Mouse (Mus musculus): ENCODE data around the gene 1700020L24Rik. TPM values are rescaled to one million over a fixed set of nuclear protein-coding genes. Genes with fewer than 3 reads are reported as not detected.

Gene 1700020L24Rik
- total RNA-seq, 2 experiments from 2014 or later: 34.9 to 113 TPM

- peak; percentile 70 for ATAC-seq (replicated peaks; ENCODE audit: poor library complexity, severe bottlenecking)
These were observed 2.9 kb downstream of the 1700020L24Rik start for GRCm38 (mm10) chr11:83440081-83441064.

- no peak for ATAC-seq (replicated peaks; ENCODE audit: poor library complexity, severe bottlenecking)
These were observed 3.8 kb downstream of the 1700020L24Rik start for GRCm38 (mm10) chr11:83441235-83441634.

- peak; percentile 31 for ATAC-seq (replicated peaks; ENCODE audit: poor library complexity, severe bottlenecking)
These were observed 5.3 kb downstream of the 1700020L24Rik start for GRCm38 (mm10) chr11:83442596-83443267.

- ATAC-seq (replicated peaks; ENCODE audit: poor library complexity, severe bottlenecking): no peak
These were observed 6.3 kb downstream of the 1700020L24Rik start for GRCm38 (mm10) chr11:83443824-83444223.

- peak; percentile 31 for ATAC-seq (replicated peaks; ENCODE audit: poor library complexity, severe bottlenecking)
These were observed 7.5 kb downstream of the 1700020L24Rik start for GRCm38 (mm10) chr11:83445001-83445400.

GRCm38 (mm10) chr11:83447612-83448011, 10.1 kb downstream of the 1700020L24Rik start:
- no peak for ATAC-seq (replicated peaks; ENCODE audit: poor library complexity, severe bottlenecking)

- no peak for ATAC-seq (replicated peaks; ENCODE audit: poor library complexity, severe bottlenecking)
These were observed 10.8 kb downstream of the 1700020L24Rik start for GRCm38 (mm10) chr11:83448021-83448926.

- no peak for ATAC-seq (replicated peaks; ENCODE audit: poor library complexity, severe bottlenecking)
These were observed 11.4 kb downstream of the 1700020L24Rik start for GRCm38 (mm10) chr11:83448927-83449236.

- ATAC-seq (replicated peaks; ENCODE audit: poor library complexity, severe bottlenecking): no peak
These were observed 11.8 kb downstream of the 1700020L24Rik start for GRCm38 (mm10) chr11:83449298-83449697.

- no peak for ATAC-seq (replicated peaks; ENCODE audit: poor library complexity, severe bottlenecking)
These were observed 13.1 kb downstream of the 1700020L24Rik start for GRCm38 (mm10) chr11:83450550-83450949.

GRCm38 (mm10) chr11:83451281-83451680, 13.8 kb downstream of the 1700020L24Rik start:
- no peak for ATAC-seq (replicated peaks; ENCODE audit: poor library complexity, severe bottlenecking)

GRCm38 (mm10) chr11:83454548-83454947, 17.1 kb downstream of the 1700020L24Rik start:
- ATAC-seq (replicated peaks; ENCODE audit: poor library complexity, severe bottlenecking): peak; percentile 65

- no peak for ATAC-seq (replicated peaks; ENCODE audit: poor library complexity, severe bottlenecking)
These were observed 18.1 kb downstream of the 1700020L24Rik start for GRCm38 (mm10) chr11:83455608-83456007.

- no peak for ATAC-seq (replicated peaks; ENCODE audit: poor library complexity, severe bottlenecking)
These were observed 19.8 kb downstream of the 1700020L24Rik start for GRCm38 (mm10) chr11:83457257-83457656.

GRCm38 (mm10) chr11:83457912-83458601, 20.6 kb downstream of the 1700020L24Rik start:
- ATAC-seq (replicated peaks; ENCODE audit: poor library complexity, severe bottlenecking): no peak

GRCm38 (mm10) chr11:83461462-83462027, 24.1 kb downstream of the 1700020L24Rik start:
- peak; percentile 71 for ATAC-seq (replicated peaks; ENCODE audit: poor library complexity, severe bottlenecking)

GRCm38 (mm10) chr11:83462711-83463244, 25.3 kb downstream of the 1700020L24Rik start, which contains the start of gene Mmp28:
Mmp28 (minus strand) TSS chr11:83463071.
- peak; percentile 70 for ATAC-seq (replicated peaks; ENCODE audit: poor library complexity, severe bottlenecking)

GRCm38 (mm10) chr11:83465976-83466375, 28.5 kb downstream of the 1700020L24Rik start:
- ATAC-seq (replicated peaks; ENCODE audit: poor library complexity, severe bottlenecking): no peak

GRCm38 (mm10) chr11:83467120-83467652, 29.7 kb downstream of the 1700020L24Rik start:
- peak; percentile 33 for ATAC-seq (replicated peaks; ENCODE audit: poor library complexity, severe bottlenecking)

Measured in granulocyte monocyte progenitor cell, adult 5-6 weeks (primary cell).